Mouse (Mus musculus): Measurements from ENCODE around the gene Rnf145.

Rnf145 gene

DNA sequence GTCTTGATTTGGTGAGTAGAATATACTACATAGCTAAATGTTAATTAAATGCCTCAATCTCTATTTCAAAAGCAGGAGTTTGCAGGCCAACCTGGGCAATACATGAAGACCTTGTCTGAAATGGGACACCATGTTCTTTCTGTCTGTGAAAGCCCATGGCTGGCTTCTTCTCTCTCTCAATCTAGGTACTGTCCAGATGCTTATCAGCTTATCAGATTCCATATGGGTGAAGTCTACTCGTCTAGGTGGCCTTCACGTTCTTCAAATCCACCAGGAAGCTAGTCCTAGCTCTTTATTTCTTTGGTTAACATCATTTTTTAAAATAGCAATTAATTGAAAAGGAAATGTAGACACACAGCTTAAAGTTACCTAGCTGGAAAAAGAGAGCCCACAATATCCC, 8.9 kb upstream of the Rnf145 start:
- DNase-seq (ENCODE audit: low spot score in 2 of 2), result no peak

DNA sequence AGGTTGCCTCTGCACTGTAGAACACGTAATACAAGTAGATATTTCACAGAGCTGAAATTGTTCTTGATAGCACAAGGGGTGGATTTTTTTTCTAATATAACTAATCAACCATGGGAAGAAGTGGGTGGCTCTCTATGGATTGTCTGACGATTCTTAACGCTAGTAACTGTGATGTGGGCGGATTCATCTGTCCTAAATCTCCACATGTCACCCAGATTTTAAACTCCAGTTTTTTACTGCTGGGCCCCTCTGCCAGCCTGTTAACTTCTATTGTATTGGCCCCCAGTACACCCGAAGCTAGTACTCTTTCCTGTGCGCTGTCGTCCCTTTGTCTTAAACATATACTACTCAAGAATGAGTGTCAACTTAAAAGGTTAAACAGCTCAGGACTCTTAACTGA, 8.4 kb upstream of the Rnf145 start:
- no peak for DNase-seq (ENCODE audit: low spot score in 2 of 2)

DNA sequence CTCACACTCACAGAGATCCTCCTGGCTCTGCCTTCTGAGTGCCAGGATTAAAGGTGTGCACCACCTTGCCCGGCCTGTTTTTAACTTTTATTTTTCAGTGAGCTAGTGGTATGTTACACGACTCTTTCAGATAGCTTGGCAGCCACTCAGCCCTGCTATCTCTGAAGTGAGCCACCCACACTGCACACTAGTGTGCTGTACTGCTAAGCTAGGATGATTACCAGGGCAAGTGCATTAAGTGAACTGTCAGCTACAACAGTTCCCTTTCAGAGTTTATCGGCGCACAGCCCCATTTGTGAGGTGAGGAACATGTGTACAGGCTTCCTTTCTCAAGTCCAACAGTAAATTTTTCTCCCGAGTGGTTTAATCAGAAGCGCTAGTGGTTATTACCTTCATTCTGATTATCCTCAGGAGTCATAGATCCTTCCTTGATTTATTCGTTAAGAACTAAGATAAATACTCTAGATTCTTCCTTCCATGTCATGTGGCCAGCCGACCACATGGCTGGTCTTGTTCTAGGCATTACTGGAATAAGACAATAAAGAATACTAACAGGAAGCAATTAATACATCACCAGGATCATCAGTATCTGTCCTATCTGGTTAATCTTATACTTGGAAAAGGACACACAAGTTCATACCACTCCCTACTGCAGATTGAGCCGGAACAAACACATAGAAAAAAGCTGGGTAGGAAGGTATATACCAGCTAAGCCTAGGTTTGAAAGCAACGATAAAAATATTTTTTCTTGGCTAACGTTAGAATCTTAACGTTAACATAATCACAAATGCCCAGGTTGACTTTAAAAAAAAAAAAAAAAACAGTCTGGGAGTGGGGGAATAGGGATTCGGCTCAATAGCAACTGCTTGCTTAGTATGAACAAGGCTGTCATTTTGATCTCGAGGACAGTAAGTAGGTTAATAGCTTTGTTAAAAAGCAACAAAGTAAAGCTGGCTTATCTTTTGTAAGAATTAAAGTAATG, 6.4 kb upstream of the Rnf145 start:
- DNase-seq (ENCODE audit: low spot score in 2 of 2), result no peak

DNA sequence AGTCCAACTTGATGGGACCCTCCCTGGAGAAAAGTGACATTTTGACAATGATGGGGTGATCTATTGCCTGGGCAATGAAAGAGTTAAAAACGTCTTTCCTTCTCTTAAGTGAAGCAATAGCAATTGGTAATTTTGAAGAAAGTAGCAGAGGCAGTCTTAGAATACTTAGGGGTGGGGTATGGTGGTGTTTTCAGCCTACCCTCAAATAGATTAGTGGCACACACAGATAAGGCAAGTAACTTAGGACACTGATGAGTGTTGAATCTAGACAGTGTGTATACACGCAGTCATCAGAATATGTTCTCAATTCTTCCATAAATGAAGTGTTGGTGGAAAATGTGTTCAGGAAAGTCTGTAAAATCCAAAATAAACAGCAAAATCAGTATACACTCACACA, 5.7 kb upstream of the Rnf145 start:
- DNase-seq (ENCODE audit: low spot score in 2 of 2), result no peak

DNA sequence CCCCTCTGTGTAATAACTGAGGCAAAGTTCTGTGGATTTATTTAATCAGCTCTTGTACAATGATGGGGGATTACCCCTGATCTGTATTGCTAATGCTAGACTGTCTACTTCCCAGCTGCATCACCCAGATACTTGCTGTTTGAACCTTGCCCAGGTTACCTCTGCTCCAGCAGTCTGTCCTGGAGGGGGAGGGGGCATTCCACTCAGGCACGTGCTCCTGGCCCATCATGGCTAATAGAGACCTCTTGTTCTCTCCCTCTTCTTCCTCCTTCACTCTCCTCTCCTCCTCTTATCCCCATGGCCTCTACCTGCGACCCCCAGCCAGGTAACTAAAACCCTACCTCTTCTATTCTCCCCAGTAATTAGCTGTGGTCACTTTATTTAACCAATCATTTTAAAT, 4.1 kb upstream of the Rnf145 start:
- no peak for DNase-seq (ENCODE audit: low spot score in 2 of 2)

DNA sequence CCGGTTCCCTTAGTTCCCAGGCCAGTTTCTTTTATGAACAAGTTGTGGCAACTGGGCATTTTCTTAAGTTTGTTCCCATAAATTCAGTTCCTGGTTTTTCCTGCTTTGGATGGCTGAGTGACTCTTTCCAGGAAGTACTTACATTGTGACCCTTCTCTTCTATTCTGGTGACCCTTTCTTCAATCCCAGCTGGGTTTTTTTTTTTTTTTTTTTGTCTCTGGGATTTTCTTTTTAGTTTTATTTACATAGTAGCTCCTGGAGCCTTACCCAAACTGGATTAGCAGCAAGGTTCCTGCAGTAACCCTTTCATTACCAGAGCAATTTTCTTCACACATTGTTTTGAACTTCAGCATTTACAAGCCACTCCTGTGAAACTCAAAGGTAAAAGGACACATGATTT, 2.4 kb upstream of the Rnf145 start:
- no peak for DNase-seq (ENCODE audit: low spot score in 2 of 2)

DNA sequence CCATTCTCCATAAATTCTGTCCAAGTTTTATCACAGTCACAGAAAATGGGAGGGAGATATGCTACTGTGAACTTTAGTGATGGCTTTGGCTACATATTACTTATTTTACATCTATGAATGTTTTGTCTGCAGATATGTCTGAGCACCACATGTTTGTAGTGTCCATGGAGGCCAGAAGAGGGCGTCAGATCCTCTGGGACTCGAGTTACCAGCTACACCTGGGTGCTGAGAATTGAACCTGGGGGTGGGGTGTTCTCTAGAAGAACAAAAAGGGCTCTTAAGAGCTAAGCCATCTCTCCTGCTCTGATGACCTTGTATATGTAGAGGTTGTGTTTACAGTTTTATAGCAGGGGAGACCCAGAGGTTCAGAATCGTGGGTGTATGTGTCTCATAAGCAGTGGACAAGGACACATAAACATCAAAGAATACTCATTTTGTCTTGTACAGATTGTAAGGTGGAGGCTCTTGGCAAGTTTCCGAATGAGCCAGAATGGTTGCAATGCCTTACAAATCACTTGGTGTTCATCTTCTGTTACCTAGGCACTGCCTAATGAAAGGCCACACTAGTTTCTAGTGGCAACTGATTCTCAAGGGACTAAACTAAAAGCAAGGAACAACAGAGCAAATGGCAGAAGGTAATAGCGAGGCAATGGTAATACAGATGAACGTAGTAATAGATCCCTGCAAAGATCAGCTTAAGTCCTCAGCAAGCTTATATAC, 1.0 kb upstream of the Rnf145 start:
- DNase-seq (ENCODE audit: low spot score in 2 of 2), result no peak

DNA sequence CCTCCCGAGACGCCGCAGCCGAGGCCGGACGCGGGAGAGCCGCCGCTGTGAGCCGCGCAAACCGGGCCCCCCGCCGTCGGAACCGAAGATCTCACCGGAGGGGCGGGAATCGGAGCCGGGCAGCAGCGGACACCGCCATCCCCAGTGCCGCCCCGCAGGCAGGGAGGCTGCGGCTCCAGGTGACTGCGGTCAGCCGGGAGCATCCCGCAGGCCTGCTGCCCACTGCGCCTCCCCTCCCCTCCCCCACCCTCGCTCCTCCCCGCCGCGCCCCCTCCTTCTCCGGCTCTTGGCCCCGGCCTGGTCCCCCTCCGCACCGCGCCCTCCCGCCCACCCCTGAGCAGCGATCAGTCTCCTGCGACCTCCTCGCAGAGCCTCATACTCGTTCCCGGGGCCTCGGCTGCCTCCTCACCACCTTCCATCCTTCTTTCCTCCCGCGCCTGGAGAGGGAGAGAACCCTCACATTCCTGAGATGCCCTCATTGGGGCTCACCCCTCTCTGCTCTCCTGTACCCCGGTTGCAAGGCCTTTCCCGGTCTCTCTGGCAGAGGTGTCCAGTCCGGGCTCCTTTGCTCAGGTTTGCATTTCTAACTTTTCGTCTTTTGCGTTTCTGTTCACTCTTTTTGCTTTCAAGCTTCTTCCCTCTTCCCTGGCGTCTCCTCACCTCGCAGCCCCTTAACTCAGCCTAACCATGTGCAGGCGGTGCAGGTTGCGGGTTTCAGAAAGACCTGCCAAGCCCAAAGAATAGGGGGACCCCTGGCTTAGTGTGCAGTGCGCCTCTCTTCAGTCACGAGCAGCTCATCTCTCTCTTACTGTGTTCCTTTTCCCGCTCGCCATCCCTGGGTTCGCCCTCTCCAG, 559 bp downstream of the Rnf145 start:
- DNase-seq (ENCODE audit: low spot score in 2 of 2), result peak in 1 of 2 experiments; percentile 42

DNA sequence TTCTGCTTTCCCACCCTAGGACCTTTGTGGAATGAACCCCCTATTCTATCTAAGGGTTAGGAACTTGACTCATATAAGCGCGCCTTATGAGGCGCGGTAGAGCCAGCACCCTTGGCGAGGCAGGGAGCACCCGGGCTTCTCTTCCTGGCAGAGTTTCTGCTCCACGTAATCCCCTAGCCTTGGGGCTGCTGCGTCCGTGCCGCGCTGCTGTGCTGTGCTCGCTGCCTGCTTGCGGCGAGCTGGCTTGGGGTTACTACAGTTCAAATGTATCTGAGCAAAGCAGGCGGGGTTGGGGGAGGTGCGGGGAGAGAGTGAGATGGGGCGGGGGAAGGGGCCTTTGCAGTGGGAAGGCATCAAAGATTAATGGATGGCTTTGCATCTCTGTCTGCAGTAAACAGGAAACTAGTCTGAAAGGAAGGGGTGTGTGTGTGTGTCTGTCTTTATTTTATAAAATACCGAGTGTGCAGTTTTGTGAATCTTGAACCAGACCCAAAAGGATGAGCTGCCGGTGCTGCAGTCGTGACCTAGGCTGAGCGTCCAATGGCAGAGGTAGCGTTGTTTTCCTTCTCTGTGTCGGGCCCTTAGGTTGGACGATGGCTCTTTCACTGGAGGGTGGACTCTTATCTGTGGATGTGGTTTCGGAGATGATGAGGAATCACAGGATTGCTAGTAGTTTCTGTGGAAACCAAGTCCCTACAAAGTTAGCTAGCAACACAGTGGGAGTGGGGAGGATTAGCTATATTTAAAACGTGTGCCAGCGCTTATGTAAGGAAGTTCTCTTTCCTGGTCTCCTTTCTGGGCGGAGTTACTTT, 1.4 kb downstream of the Rnf145 start:
- peak; percentile 62 to 64 for DNase-seq (ENCODE audit: low spot score in 2 of 2)

DNA sequence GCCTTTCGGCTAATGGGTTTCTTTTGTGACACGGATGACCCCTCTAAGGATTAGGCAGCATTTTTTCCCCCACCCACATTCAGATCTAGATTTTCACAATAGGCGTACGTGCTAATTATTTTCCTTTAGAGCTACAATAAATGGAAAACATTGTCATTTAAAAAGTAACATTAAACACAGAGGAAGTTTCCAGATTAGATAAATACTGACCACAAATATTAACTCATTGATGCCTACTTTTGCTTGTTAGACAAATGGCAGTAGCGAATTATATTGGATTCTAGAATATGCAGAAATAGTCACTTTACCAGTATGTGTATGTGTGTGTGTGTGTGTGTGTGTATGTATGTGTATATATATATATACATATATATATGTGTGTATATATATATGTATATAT, 3.8 kb downstream of the Rnf145 start:
- DNase-seq (ENCODE audit: low spot score in 2 of 2), result no peak

DNA sequence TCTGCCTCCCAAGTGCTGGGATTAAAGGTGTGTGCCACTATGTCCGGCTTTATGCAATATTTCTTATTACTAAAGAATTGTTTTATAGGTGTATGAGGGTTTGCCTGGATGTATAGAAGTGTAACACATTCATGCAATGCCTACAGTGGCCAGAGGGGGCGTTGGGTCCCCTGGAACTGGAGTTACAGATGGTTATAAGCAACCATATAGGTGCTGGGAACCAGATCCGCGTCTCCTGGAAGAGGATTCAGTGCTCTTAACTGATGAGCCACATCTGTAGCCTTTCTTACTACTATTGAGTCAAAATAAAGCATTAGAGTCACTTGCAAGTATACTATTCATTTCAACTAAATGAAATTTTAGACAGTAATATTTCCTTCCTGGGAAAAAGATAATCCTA, 7.0 kb downstream of the Rnf145 start:
- no peak for DNase-seq (ENCODE audit: low spot score in 2 of 2)

DNA sequence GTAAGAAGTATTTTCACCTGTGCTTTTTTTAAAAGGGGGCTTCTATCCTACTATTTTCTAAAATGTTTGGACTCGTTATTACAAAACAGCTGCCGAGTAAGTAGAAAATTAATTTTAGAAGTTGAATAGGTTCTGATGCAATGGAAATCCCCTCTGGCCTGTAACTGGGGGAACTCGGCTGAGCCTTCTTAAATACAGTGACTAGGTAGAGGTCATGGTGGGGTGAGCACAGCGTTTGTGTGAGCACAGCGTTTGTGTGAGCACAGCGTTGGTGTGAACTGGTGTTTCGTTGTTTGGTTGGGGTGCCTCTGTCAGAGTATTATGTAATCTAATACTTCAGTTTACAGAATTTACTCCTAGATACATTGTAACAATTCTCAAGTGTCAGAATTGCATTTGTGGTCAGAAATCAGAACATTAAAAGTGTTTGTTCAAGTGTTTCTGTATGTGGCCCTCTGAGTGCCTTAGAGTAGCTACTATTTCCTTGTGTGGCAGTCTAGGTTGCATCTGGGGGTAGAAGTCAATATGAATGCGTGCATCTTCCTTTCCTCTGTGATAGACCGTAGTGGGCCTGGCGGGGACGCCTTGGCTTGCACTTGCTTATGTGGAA, 8.0 kb downstream of the Rnf145 start:
- no peak for DNase-seq (ENCODE audit: low spot score in 2 of 2)

DNA sequence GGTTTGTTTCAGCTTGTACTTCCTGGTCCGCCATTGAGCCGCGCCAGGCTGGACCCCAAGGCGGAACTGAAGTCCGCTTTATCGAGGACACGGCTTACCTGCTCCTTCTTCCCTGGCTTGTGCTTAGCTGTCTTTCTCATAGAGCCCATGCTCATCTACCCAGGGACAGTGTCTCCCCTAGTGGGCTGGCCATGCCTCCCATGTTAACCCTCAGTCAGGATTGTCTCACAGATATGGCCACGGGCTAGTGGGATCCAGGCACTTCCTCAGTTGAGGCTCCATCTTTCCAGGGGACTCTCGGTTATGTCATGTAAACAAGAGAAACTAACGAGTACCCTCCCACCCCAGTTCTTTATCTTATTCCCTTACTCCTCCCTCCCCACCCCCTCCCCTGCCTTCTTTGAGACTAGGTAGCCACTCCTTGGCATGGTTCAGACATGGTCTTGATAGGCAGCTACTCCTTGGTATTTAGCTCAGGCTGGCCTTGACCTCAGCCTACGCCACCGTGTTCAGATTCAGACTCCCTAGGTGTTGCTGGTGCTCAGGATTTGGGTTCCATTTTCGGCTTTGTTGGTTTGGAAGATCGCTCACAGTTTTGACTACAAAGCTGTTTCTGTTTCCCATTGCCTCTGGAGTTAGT, 9.9 kb downstream of the Rnf145 start:
- DNase-seq (ENCODE audit: low spot score in 2 of 2), result no peak

DNA sequence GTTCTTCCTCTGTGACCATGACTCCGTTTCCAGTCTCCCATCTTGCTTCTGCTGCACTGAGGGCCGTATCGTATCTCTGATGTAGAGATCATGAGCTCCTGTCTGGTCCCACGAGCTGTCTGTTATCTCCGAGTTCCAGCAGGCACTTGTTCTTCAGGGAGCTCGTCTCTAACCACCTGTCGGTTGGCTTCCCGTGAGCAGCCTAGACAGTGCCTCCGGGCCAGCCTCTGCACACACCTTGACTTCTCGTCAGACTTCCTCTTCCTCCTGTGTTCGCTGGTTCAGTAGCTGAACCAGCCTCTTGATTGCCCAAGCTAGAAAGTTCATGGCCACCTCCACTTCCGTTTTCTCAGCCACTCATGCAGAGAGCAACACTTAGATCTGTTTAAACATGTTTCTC, 10.4 kb downstream of the Rnf145 start:
- no peak for DNase-seq (ENCODE audit: low spot score in 2 of 2)

DNA sequence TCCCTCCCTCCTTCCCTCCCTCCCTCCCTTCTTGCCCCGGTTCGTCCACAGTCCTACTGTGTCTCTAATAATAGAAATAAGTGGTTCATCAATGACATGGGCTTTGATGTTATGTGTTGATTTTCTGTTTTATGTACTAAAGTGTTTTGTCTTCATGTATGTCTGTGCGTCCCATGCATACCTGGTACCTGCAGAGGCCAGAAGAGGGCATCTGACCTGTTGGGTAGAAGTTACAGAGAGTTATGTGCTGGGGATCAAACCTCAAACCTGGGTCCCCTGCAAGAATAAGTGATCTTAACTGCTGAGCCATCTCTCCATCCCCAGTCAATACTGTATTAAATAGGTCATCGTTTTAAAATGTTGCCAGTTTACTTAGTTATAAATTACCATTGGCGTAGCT, 11.0 kb downstream of the Rnf145 start:
- DNase-seq (ENCODE audit: low spot score in 2 of 2), result no peak

DNA sequence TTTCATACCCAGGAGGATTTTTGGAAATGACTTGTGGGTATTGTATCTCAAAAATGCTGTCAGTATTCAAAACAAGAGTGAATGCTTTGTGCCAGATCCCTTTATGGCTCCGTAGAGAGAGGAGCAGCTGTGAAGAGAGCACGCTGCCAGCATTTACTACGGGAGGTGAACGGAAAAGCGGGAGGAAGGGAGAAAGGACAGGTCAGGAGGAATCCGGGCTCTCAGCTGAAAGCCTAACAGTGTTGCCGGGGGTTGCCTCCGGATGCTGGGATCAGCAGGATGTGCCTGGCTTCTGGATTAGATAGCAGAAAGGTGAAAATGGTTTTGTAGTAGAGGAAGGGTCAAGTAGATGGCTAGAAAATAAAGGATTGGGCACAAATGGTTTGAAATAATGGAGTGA, 11.6 kb downstream of the Rnf145 start:
- no peak for DNase-seq (ENCODE audit: low spot score in 2 of 2)

DNA sequence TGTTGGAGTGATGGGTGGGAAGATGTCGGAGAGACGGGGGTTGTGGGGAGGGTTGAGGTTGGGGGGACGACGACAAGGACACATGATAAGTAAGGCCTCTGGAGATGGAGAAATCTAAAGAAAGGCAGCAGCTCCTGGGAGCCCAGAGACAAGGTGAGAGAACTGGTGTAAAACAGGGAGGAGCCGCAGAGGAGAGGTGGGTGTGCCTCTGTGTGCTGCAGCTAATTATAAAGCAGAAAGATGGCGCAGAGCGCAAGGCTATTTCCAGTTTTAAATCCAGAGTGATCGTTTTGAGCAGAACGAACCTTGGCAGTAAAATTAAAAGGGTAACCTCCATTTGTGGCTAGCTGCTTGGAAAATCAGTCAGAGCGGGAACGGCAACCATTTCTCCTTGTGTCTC, 12.1 kb downstream of the Rnf145 start:
- DNase-seq (ENCODE audit: low spot score in 2 of 2), result no peak

DNA sequence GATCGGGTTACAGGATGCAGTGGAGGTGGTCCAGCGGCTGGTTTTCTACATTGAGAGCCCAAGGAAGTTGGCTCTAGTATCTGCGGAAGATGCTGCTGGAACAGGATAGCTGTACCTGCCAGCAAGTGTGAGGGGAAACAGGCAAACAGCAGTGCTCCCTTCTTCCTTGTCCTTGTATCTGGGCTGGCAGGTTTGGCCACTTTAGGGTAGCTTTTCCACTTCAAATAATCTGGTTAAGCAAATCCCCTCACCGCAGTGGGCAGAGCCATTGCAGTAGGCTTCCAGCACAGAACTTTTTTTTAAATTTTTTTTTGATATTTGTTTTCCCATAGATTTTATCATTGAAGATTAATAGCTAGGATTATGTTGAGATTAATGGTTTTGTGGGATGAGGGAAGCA, 12.9 kb downstream of the Rnf145 start:
- no peak for DNase-seq (ENCODE audit: low spot score in 2 of 2)

DNA sequence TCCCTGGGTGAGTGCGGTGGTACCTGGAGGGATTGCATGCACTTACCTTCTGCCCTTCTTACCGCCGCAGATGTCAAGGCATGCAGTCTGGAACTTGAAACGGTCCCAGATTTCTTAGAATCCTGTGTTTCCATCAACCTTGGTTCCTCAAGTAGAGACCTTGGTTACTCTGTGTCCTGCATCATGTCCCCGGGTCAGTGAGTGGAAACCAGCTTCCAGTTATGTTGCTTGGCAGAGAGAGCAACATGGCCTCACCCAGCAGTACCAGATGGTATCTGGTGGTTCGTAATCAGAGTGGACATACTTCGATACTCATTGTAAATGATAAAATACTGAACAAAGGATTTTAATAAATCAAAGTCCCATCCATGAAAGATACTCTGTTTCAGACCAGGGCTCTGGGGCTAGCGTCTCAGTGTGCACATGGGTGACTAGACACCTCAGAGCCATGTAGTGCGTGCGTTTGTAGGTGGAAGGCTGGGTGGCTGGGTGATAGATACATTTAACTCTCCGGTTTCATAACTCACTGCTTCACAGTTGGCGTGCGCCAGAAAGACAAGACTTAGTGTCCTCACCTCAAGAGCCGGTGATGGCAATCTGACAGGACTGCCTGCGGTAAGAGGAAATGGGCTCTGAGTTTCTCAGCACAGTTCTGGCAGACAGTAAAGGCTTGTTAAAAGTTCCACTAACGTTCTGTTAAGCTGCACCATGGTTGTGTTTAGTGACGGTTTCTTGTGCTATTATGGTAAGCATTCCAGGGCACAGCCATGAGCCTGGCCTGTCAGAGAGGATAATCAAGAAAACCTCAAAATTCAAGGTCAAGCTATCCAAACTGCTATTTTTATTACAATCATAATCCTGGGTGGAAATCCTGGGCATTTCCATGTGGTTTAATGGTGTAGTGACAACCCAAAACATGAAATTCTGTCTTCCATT, 14.3 kb downstream of the Rnf145 start:
- DNase-seq (ENCODE audit: low spot score in 2 of 2), result no peak

Data from frontal cortex, postnatal 10 days (tissue).